Mouse (Mus musculus) embryo, embryonic 10 days (tissue): Measurements from ENCODE around the gene Cox8b.

ENCODE experiments used
- DNase-seq: peaks from one replicate; pipeline ENCODE4 v3.0.0-alpha.2; 2015; ENCODE audit warnings: low spot score

Gene Cox8b

DNA sequence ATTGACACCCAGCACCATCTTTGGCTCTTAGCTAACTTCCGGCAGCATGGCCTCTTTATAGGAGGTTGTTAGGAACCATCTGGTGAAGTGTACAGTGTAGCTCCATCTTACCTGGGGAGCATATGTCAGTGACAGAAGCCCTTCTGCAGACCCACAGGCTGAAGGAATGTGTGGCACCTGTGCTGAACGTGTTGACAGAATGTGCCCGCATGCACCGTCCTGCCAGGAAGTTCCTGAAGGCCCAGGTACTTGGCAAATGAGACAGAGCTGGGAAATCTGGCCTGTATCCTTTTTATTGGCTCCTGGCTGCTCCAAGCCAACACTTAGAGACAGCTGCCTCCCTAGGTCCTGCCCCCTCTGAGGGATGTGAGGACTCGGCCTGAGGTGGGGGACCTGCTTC is 39.5 kb downstream of the Cox8b start:
- no peak for DNase-seq

DNA sequence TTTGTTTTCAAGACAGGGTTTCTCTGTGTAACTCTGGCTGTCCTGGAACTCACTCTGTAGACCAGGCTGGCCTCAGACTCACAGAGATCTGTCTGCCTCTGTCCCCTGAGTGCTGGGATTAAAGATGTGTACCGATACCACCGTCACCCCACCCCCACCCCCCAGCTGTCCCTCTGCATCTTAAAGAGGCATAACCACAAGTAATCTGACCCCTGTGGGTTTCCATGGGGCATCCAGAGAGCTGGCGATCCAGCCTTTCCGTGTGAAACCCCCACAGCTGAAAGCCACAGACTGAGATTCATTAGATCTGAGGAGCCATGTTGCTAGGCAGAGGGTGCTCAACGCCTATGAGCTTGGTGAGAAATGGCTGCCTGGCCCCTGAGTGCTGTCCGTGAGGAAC is 40.2 kb downstream of the Cox8b start:
- no peak for DNase-seq

DNA sequence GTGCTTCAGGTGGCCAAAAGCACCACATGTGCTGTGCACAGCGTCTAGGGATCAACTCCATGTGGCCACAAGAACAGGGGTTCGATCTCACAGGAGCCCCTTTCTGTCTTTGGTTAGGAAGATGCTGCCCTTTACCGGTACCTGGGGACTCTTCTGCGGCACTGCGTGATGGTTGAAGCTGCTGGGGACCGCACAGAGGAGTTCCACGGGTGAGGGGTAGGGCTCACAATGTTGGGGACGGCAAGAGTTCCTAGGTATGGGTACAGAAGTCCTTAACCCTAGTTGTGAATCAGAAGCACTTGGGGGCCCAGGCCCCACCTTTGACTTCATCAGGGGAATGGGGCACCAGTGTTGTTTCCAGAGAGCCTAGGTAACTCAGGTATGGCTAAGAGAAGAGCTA is 41.5 kb downstream of the Cox8b start:
- DNase-seq = no peak

DNA sequence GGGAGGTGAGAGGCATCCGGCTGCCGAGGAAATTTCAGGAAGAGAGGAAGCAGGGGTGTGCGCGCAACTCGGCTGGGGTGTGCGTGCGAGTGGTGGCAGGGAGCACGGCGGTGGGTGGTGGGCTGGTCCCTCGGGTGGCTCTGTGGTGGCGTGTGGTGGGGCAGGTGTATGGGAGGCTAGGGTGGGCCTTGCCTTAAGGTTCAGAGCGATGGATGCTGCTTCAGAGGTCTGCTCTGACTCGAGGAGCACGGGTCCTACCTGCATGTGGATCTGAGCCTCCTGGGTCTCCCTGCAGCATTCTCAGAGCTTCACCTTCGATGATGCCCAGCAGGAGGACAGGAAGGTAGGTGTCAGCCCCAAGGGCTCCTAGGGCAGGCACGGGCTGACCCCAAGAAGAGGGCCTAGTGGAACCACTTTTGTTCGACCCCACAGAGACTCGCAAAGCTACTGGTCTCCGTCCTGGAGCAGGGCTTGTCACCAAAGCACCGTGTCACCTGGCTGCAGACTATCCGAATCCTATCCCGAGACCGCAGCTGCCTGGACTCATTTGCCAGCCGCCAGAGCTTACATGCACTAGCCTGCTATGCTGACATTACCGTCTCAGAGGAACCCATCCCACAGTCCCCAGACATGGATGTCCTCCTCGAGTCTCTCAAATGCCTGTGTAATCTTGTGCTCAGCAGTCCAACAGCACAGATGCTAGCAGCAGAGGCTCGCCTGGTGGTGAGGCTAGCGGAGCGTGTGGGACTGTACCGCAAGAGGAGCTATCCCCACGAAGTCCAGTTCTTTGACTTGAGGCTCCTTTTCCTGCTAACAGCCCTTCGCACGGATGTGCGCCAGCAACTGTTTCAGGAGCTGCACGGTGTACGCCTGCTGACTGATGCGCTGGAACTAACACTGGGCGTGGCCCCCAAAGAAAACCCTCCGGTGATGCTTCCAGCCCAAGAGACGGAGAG is 42.4 kb downstream of the Cox8b start, which contains the start of gene Bet1l:
Gene Bet1l (minus strand): TSS at position 28 of the 956 bp plus-strand sequence.
- DNase-seq = no peak

DNA sequence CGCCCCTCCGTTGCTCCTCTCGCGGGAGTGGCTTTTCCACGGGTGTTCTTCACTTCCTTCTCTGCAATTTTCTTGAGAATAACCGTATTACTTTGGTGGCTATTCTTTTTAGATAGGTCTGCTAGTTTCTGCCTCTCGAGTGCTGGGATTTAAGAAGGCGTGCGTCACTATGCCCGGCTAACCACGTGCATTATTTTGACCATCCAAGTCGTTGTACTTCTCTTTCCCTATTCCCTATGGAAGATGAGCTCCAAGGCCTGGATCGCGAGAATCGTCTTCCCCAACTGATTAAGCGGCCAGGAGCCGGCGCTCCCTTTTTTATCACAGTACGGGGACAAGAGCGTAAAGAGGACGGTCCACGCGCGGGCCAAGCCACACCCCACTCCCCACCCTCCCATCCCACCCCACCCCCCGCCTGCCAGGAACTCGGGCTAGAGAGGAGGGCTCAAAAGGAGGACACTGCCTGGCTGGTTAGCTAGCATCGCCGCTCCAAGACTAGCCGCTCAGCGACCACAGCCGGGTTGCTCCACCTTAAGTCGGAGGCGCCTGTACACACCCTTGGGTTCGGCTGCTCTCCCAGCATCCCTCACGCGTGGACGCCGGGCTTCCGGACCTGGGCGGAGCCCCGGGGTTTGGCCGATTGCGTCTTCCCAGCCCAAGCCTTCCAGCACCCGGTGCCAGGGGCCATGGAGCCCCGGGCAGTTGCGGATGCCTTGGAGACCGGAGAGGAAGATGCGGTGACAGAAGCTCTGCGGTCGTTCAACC is 43.3 kb downstream of the Cox8b start, which contains the start of gene Ric8a:
Gene Ric8a (plus strand): TSS at position 173 of the 765 bp plus-strand sequence.
- DNase-seq = peak; percentile 83

DNA sequence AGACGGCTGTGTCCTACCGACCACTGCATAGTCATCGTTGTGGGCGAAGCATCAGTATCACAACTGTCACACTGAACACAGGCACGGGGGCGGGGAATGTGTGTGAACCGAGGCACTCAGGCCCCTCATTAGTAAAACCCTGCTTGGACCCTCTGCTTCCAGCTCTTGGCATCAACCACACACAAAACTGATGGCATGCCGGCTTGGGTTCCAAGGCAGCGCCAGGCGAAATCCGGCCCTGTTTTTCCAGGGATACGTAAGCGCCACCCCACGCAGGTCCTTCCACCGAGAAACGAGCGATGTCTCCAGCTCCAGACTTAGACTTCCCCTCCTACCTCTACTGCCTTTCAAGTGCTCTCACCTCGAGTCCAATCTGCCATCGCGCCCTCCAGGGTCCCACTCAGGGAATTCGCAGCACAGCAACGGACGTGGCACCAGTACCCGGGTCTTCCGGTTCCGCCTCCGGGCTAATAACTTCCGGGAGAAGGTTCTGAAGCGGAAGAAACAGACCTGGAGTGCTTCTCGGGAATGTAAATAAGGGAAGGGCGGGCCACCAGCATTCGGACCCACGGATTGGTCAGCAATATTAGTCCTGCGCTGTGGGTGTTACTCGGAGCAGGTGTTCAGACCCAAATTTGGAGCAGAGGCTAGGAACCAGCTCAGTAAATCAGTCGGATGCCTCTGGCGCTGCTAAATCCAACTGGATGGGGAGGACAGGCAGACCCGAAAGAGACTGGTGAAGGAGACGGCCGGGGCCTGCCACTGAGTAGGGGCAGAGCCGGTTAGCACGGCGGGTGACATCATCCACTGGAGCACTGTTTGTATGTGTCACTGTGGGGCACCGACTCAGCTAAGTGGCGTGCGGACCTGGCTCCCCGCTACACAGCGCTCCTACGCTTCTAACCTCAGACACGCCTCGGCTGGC is 44.1 kb downstream of the Cox8b start, which contains the start of gene Gm45785:
Gene Gm45785 (minus strand): TSS at position 472 of the 925 bp plus-strand sequence.
- peak; percentile 91 for DNase-seq

DNA sequence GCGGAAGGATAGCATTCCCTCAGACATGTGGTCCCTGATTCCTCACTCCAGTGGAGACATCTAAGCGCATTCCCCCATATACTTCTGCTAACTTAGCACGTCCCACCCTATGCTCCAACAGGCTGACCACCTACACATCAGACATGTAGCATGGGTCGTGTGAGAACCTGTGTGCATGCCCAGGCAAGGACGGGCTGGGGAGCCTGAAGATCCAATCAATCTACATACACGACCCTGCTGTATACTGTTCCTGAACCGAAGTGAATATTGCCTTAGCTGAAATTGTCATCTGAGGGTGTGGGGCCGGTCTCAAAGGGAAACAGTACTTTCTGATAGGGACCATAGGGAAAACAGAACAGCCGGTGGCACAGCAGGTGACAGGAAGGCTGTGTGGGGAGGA is 45.1 kb downstream of the Cox8b start:
- DNase-seq = no peak

DNA sequence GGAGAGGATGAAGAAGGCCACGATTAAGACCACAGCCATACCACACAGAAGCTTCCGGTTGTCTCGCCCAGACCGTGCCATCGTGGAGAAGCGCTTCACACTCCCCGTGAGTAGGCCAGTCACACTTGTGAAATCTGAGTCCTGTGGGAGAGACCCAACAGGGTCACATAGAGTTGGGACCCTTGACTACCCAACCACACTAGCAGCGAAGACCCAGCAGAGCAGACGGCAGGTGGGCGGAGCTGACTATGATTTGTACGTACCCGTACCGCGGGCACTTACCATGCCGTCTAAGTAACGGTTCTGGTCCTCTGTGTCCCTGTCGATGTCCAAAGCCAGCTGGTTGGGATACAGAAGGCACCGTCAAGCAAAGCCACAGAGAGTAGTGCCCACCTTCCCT is 45.8 kb downstream of the Cox8b start:
- no peak for DNase-seq

DNA sequence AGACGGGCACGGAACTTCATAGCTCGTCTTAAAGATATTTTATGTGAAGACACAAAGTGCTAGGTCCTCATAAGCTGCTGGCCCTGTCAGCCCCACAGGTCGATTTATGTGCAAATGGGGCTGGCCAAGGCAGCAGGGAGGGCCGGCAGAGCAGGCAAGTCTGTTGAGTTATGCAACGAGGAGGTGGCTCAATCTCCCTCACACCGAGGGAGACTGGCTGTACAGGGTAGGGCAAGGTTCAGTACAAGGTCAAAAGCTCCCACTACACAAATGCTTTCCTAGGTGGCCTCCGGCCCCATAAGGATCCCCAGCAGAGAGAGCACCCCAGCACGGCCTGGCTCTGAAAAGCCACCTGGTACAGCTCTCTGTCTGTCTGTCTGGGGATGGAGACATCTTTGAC is 46.9 kb downstream of the Cox8b start:
- no peak for DNase-seq

DNA sequence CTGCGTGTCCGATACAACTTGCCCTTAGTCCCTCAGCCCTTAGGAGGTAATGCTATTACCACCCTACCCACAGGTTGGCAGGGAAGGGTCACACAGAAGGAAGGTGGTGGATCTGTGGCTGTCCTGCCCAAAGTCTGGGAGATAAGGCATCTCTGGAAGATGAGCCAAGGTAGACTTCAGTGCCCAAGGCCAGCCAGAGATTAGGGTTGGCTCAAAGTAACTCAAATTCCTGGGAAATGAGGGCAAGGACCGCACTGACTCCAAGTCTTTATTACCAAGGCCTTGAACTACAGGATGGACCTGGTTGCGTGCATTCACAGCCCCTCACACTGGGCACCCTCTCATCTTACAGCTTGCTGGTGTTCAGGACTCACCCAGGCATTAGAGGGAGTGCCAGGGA is 48.3 kb downstream of the Cox8b start:
- no peak for DNase-seq
